Mouse (Mus musculus): Measurements from ENCODE around the gene Cfap65.

- no peak for TF ChIP-seq EP300 (IDR thresholded peaks at IDR 0.05; ENCODE audit: insufficient read depth, low read depth, low read length)
- TF ChIP-seq POLR2A (IDR thresholded peaks at IDR 0.05; ENCODE audit: insufficient read depth, low read length): no peak
These were observed 63.2 kb downstream of the Cfap65 start for GRCm38 (mm10) chr1:74872218-74872617.
